Mouse (Mus musculus): ENCODE results near the gene Gm20388. TPM values are rescaled to one million over a fixed set of nuclear protein-coding genes. Genes with fewer than 3 reads are reported as not detected.

The Gm20388 gene
- total RNA-seq, 1 experiment, result 27.0 TPM

GRCm38 (mm10) chr8:121868896-121869295, 1958.3 kb downstream of the Gm20388 start:
- TF ChIP-seq ZNF384 (IDR thresholded peaks at IDR 0.05; ENCODE audit: low read depth, low read length), result no peak
- no peak for TF ChIP-seq ZC3H11A (IDR thresholded peaks at IDR 0.05; ENCODE audit: borderline replicate concordance, low read depth, low read length)
- no peak for TF ChIP-seq CHD2 (IDR thresholded peaks at IDR 0.05; ENCODE audit: low read depth, low read length)
- no peak for TF ChIP-seq MAFK (IDR thresholded peaks at IDR 0.05; ENCODE audit: insufficient read depth, low read depth, low read length)
- TF ChIP-seq HCFC1 (IDR thresholded peaks at IDR 0.05; ENCODE audit: borderline replicate concordance, insufficient read depth, low read length), result no peak
- Histone ChIP-seq H3K36me3 (ENCODE audit: control insufficient read depth, insufficient read depth, low read length, poor library complexity, severe bottlenecking) (no peaks in the 10 kb centered on the region), H3K4me1 (ENCODE audit: control insufficient read depth in 2 of 2, insufficient read depth in 2 of 2, low read length in 2 of 2, poor library complexity in 1 of 2) (peaks cover 0 to 12% of the 10 kb centered on the region in 2 experiments; a peak in 1 of 4 replicates), H3K4me3 (ENCODE audit: insufficient read depth in 1 of 2, low read depth in 1 of 2, low read length in 2 of 2, poor library complexity in 1 of 2, severe bottlenecking in 1 of 2) (no peak overlapping the region), H3K9me3 (ENCODE audit: control insufficient read depth, insufficient read depth, low read depth, low read length) (no peaks in the 10 kb centered on the region), H3K9ac (ENCODE audit: insufficient read depth, low read depth, low read length, poor library complexity, severe bottlenecking) (no peak overlapping the region), H3K27ac (ENCODE audit: insufficient read depth, low read depth, low read length, poor library complexity, severe bottlenecking) (no peak overlapping the region)
- DNase-seq (ENCODE audit: low read depth, low spot score), result no peak
- in situ Hi-C loops (cut with MboI; ENCODE audit: low sequenced_read_pairs in 2 of 2, unreplicated experiment in 2 of 2), result no loop called here

GRCm38 (mm10) chr8:121870190-121870589, 1959.5 kb downstream of the Gm20388 start:
- H3K9ac ChIP-seq (ENCODE audit: insufficient read depth, low read depth, low read length, poor library complexity, severe bottlenecking), result no peak overlapping the region
- no peak for TF ChIP-seq ZC3H11A (IDR thresholded peaks at IDR 0.05; ENCODE audit: borderline replicate concordance, low read depth, low read length)
- no peaks in the 10 kb centered on the region for H3K36me3 ChIP-seq (ENCODE audit: control insufficient read depth, insufficient read depth, low read length, poor library complexity, severe bottlenecking)
- in situ Hi-C loops (cut with MboI; ENCODE audit: low sequenced_read_pairs in 2 of 2, unreplicated experiment in 2 of 2), result no loop called here
- no peaks in the 10 kb centered on the region for H3K9me3 ChIP-seq (ENCODE audit: control insufficient read depth, insufficient read depth, low read depth, low read length)
- H3K4me3 ChIP-seq (ENCODE audit: insufficient read depth in 1 of 2, low read depth in 1 of 2, low read length in 2 of 2, poor library complexity in 1 of 2, severe bottlenecking in 1 of 2), result no peak overlapping the region
- no peak overlapping the region for H3K27ac ChIP-seq (ENCODE audit: insufficient read depth, low read depth, low read length, poor library complexity, severe bottlenecking)
- no peak for DNase-seq (ENCODE audit: low read depth, low spot score)
- H3K4me1 ChIP-seq (ENCODE audit: control insufficient read depth in 2 of 2, insufficient read depth in 2 of 2, low read length in 2 of 2, poor library complexity in 1 of 2), result peaks cover 6 to 17% of the 10 kb centered on the region in 2 experiments; a peak in 3 of 4 replicates

GRCm38 (mm10) chr8:121871833-121872440, 1961.3 kb downstream of the Gm20388 start:
- Histone ChIP-seq H3K4me3 (ENCODE audit: insufficient read depth in 1 of 2, low read depth in 1 of 2, low read length in 2 of 2, poor library complexity in 1 of 2, severe bottlenecking in 1 of 2) (no peak overlapping the region), H3K4me1 (ENCODE audit: control insufficient read depth in 2 of 2, insufficient read depth in 2 of 2, low read length in 2 of 2, poor library complexity in 1 of 2) (peaks cover 8 to 20% of the 10 kb centered on the region in 2 experiments; a peak in 3 of 4 replicates), H3K9me3 (ENCODE audit: control insufficient read depth, insufficient read depth, low read depth, low read length) (no peaks in the 10 kb centered on the region), H3K9ac (ENCODE audit: insufficient read depth, low read depth, low read length, poor library complexity, severe bottlenecking) (no peak overlapping the region), H3K27ac (ENCODE audit: insufficient read depth, low read depth, low read length, poor library complexity, severe bottlenecking) (no peak overlapping the region), H3K36me3 (ENCODE audit: control insufficient read depth, insufficient read depth, low read length, poor library complexity, severe bottlenecking) (no peaks in the 10 kb centered on the region)
- in situ Hi-C loops (cut with MboI; ENCODE audit: low sequenced_read_pairs in 2 of 2, unreplicated experiment in 2 of 2), result no loop called here
- TF ChIP-seq ZNF384 (IDR thresholded peaks at IDR 0.05; ENCODE audit: low read depth, low read length), result no peak
- TF ChIP-seq HCFC1 (IDR thresholded peaks at IDR 0.05; ENCODE audit: borderline replicate concordance, insufficient read depth, low read length), result no peak
- TF ChIP-seq CHD2 (IDR thresholded peaks at IDR 0.05; ENCODE audit: low read depth, low read length), result no peak
- no peak for TF ChIP-seq MAFK (IDR thresholded peaks at IDR 0.05; ENCODE audit: insufficient read depth, low read depth, low read length)
- TF ChIP-seq ZC3H11A (IDR thresholded peaks at IDR 0.05; ENCODE audit: borderline replicate concordance, low read depth, low read length), result no peak
- DNase-seq (ENCODE audit: low read depth, low spot score), result no peak

GRCm38 (mm10) chr8:121874031-121874430, 1963.4 kb downstream of the Gm20388 start:
- Histone ChIP-seq H3K4me1 (ENCODE audit: control insufficient read depth in 2 of 2, insufficient read depth in 2 of 2, low read length in 2 of 2, poor library complexity in 1 of 2) (peaks cover 8 to 16% of the 10 kb centered on the region in 2 experiments; a peak in 3 of 4 replicates), H3K9me3 (ENCODE audit: control insufficient read depth, insufficient read depth, low read depth, low read length) (no peaks in the 10 kb centered on the region), H3K4me3 (ENCODE audit: insufficient read depth in 1 of 2, low read depth in 1 of 2, low read length in 2 of 2, poor library complexity in 1 of 2, severe bottlenecking in 1 of 2) (no peak overlapping the region), H3K36me3 (ENCODE audit: control insufficient read depth, insufficient read depth, low read length, poor library complexity, severe bottlenecking) (no peaks in the 10 kb centered on the region), H3K27ac (ENCODE audit: insufficient read depth, low read depth, low read length, poor library complexity, severe bottlenecking) (no peak overlapping the region), H3K9ac (ENCODE audit: insufficient read depth, low read depth, low read length, poor library complexity, severe bottlenecking) (no peak overlapping the region)
- in situ Hi-C loops (cut with MboI; ENCODE audit: low sequenced_read_pairs in 2 of 2, unreplicated experiment in 2 of 2), result no loop called here
- no peak for DNase-seq (ENCODE audit: low read depth, low spot score)
- TF ChIP-seq ZC3H11A (IDR thresholded peaks at IDR 0.05; ENCODE audit: borderline replicate concordance, low read depth, low read length), result 0 out of 2 replicates have a peak, but pooled peaks have one; percentile 20
- no peak for TF ChIP-seq ZNF384 (IDR thresholded peaks at IDR 0.05; ENCODE audit: low read depth, low read length)

GRCm38 (mm10) chr8:121875045-121875444, 1964.4 kb downstream of the Gm20388 start:
- Histone ChIP-seq H3K4me1 (ENCODE audit: control insufficient read depth in 2 of 2, insufficient read depth in 2 of 2, low read length in 2 of 2, poor library complexity in 1 of 2) (peaks cover 8 to 22% of the 10 kb centered on the region in 2 experiments; a peak in 3 of 4 replicates), H3K4me3 (ENCODE audit: insufficient read depth in 1 of 2, low read depth in 1 of 2, low read length in 2 of 2, poor library complexity in 1 of 2, severe bottlenecking in 1 of 2) (no peak overlapping the region), H3K27ac (ENCODE audit: insufficient read depth, low read depth, low read length, poor library complexity, severe bottlenecking) (no peak overlapping the region), H3K9me3 (ENCODE audit: control insufficient read depth, insufficient read depth, low read depth, low read length) (no peaks in the 10 kb centered on the region), H3K36me3 (ENCODE audit: control insufficient read depth, insufficient read depth, low read length, poor library complexity, severe bottlenecking) (no peaks in the 10 kb centered on the region; the same call in 1 of the 2 replicates), H3K9ac (ENCODE audit: insufficient read depth, low read depth, low read length, poor library complexity, severe bottlenecking) (no peak overlapping the region)
- TF ChIP-seq ZC3H11A (IDR thresholded peaks at IDR 0.05; ENCODE audit: borderline replicate concordance, low read depth, low read length), result no peak
- TF ChIP-seq MAFK (IDR thresholded peaks at IDR 0.05; ENCODE audit: insufficient read depth, low read depth, low read length), result no peak
- no peak for TF ChIP-seq HCFC1 (IDR thresholded peaks at IDR 0.05; ENCODE audit: borderline replicate concordance, insufficient read depth, low read length)
- no peak for TF ChIP-seq CHD2 (IDR thresholded peaks at IDR 0.05; ENCODE audit: low read depth, low read length)
- DNase-seq (ENCODE audit: low read depth, low spot score), result no peak
- in situ Hi-C loops (cut with MboI; ENCODE audit: low sequenced_read_pairs in 2 of 2, unreplicated experiment in 2 of 2), result no loop called here
